ENCODE assay signal across 12 mouse cellular contexts in genomic region chr2:65320975-65321374, GRCm38 (mm10). TPM values are rescaled to one million over a fixed set of nuclear protein-coding genes. Genes with fewer than 3 reads are reported as not detected.
DNase-seq lines count a peak whose midpoint lies in the region; ATAC-seq lines count a peak whose summit lies in the region.
"Had no signal": no experiment of that assay in that cellular context is flagged by ENCODE, and none has a peak within 500 bp of the region (broad histone marks: within the 10 kb centered on the region; RNA-seq: fewer than 3 reads in every experiment).

No protein-coding gene starts in this region.

- no peaks in the 10 kb centered on the region for H3K36me3 ChIP-seq in stomach, embryonic 16.5 days (ENCODE audit: control insufficient read depth, insufficient read depth, low read length)
- H3K36me3 ChIP-seq: hindbrain, embryonic 15.5 days; limb, embryonic 15.5 days had no signal

- H3K27me3 ChIP-seq in stomach, embryonic 16.5 days (ENCODE audit: control insufficient read depth, insufficient read depth, low read length), result no peaks in the 10 kb centered on the region
- H3K27me3 ChIP-seq: hindbrain, embryonic 15.5 days; limb, embryonic 15.5 days had no signal

- peak; percentile 71; the same call in 1 of the 2 replicates for ATAC-seq in stomach, embryonic 16.5 days (ENCODE audit: insufficient read depth, low FRiP score)

- intact Hi-C loops in left cerebral cortex, postnatal 4 days (cut with DNase I), result no loop called here
- intact Hi-C loops in left cerebral cortex, postnatal 36 days (cut with DNase I), result no loop called here
- intact Hi-C loops in heart, postnatal 10 days (cut with DNase I), result no loop called here
- intact Hi-C loops in gastrocnemius, postnatal 14 days (cut with DNase I; ENCODE audit: low total_unique reads), result no loop called here

- no peak overlapping the region for H3K4me2 ChIP-seq in stomach, embryonic 16.5 days (ENCODE audit: low read depth, low read length)
- H3K4me2 ChIP-seq: hindbrain, embryonic 15.5 days; limb, embryonic 15.5 days had no signal

- no peak overlapping the region for H3K27ac ChIP-seq in stomach, embryonic 16.5 days (ENCODE audit: low read length)
- H3K27ac ChIP-seq: hindbrain, embryonic 15.5 days; limb, embryonic 15.5 days had no signal

- no peak overlapping the region for H3K9ac ChIP-seq in stomach, embryonic 16.5 days (ENCODE audit: low read length)
- H3K9ac ChIP-seq: hindbrain, embryonic 15.5 days; limb, embryonic 15.5 days had no signal

- H3K9me3 ChIP-seq in stomach, embryonic 16.5 days (replicated peaks; ENCODE audit: control insufficient read depth, low read length), result no peaks in the 10 kb centered on the region
- H3K9me3 ChIP-seq: hindbrain, embryonic 15.5 days; limb, embryonic 15.5 days had no signal

- H3K4me1 ChIP-seq in stomach, embryonic 16.5 days (ENCODE audit: control insufficient read depth, insufficient read depth, low read length), result no peaks in the 10 kb centered on the region
- H3K4me1 ChIP-seq: hindbrain, embryonic 15.5 days; limb, embryonic 15.5 days had no signal

- no peak overlapping the region for H3K4me3 ChIP-seq in stomach, embryonic 16.5 days (replicated peaks; ENCODE audit: low read length)
- H3K4me3 ChIP-seq: hindbrain, embryonic 15.5 days; limb, embryonic 15.5 days had no signal

- DNase-seq in left cerebral cortex, postnatal 4 days, result peak; percentile 6
- no peak for DNase-seq in left cerebral cortex, postnatal 36 days (ENCODE audit: low spot score in 2 of 2)
- peak; percentile 87 for DNase-seq in adrenal gland, adult 2 months
- DNase-seq in heart, postnatal 10 days, result peak; percentile 35 to 48
- DNase-seq in gastrocnemius, postnatal 14 days, result no peak
- DNase-seq in embryo, embryonic 10 days (ENCODE audit: low spot score), result no peak
- DNase-seq: gastrocnemius, postnatal 10 days; thymus, postnatal 4 days had no signal

- 41% methylated on average over 2 of the region's 2 CpGs for WGBS in stomach, embryonic 16.5 days

RNA-seq across cellular contexts. Expression of gene Slc38a11, which starts 42.9 kb away (rescaled TPM):
- total RNA-seq in left cerebral cortex, postnatal 4 days (2021), result 1 to 10 TPM; 1.4 to 1.6 TPM
- 1 to 10 TPM; 1.7 to 2.1 TPM for total RNA-seq in left cerebral cortex, postnatal 36 days (2021)
- total RNA-seq in adrenal gland, adult 2 months (2021), result 10 to 100 TPM; 17.4 to 29.9 TPM
- polyA plus RNA-seq in adrenal gland, adult 2 months (2012; rRNA removed), result 3.8 and 4.4 TPM in 2 replicates
- total RNA-seq in heart, postnatal 10 days (2021), result 1 to 10 TPM; 1.5 to 2.4 TPM
- polyA plus RNA-seq in stomach, embryonic 16.5 days (2015; fragmentation: Nextera tagmentation; extraction: Ambion mirVana), result 0.40 and 0.62 TPM in 2 replicates
- 1 to 10 TPM in 1 of 2 experiments, under 1 TPM in 1; 0.97 to 1.2 TPM for total RNA-seq in gastrocnemius, postnatal 14 days (2021)
- total RNA-seq: neutrophil, adult 5-6 weeks had no signal

Comparison
In these comparisons a context has a peak if more than half of its experiments do, and no peak if none do; other contexts are left out.
1. DNase-seq: peak in left cerebral cortex, postnatal 4 days (single experiment), adrenal gland, adult 2 months (single experiment) and heart, postnatal 10 days (2 of 2); none in left cerebral cortex, postnatal 36 days (0 of 2), gastrocnemius, postnatal 14 days (single experiment) and embryo, embryonic 10 days (single experiment).
2. RNA of gene Slc38a11, which starts 42.9 kb away (total RNA-seq): 17.4 to 29.9 TPM in adrenal gland, adult 2 months; 1.5 to 2.4 TPM in heart, postnatal 10 days, 1.7 to 2.1 TPM in left cerebral cortex, postnatal 36 days, 1.4 to 1.6 TPM in left cerebral cortex, postnatal 4 days and 0.97 to 1.2 TPM in gastrocnemius, postnatal 14 days; every median in the first group is over 4 times any median in the second.